Mouse (Mus musculus) layer of hippocampus, adult 8-10 months (tissue): ENCODE measurements around the gene Ccdc163. TPM values are rescaled to one million over a fixed set of nuclear protein-coding genes. Genes with fewer than 3 reads are reported as not detected.

Source experiments
- DNase-seq, 2 experiments: peaks; one replicate each; pipeline ENCODE4 v3.0.0; 2022; ENCODE audit warnings: low spot score in 2 of 2
- total RNA-seq, 4 experiments: library from RNA; stranded (reverse); gene quantifications; 2 replicates each; pipeline ENCODE4 v1.2.4; 2022

Ccdc163 gene
- total RNA-seq, 4 experiments from 2014 or later: 4.9 to 8.9 (median 6.2) TPM

GRCm38 (mm10) chr4:116776391-116776790 lies 68.1 kb downstream of the Ccdc163 start:
- no peak for DNase-seq

DNA sequence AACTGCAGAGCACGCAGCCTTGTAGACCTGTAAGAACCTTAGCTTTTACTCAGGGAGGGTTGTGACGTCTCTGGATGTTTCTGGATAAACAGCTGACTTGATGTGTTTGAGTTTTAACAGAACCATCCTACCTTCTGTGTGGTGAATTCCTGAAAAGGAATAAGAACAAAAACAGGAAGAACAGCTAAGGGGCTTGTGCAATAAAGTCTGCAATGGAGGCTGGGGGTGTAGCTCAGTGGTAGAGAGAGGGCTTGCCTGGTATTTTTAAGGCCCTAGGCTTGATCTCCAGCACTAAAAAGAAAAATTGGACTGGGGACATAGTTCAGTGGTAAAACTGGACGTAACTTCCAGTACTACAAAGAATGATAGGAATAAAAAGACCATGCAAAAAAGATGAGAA lies 68.8 kb downstream of the Ccdc163 start:
- DNase-seq: no peak

DNA sequence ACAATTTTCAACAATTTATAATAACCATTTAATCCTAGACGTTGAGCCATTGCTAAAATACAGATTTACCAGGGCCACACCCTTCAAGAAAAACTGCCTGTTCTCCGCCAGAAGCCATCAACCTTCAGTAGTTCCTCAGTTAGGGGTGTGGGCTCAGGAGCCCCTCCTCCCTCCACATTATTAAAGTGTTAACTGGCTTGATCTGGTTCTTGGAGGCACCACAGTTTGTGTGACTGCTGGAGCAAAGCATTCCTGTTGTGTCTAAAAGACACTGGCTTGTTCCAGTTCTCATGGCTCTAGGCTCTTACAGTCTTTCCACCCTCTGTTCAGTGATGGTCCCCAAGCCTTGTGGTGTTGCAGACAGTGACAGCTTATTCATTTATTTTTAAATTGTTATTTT lies 72.2 kb downstream of the Ccdc163 start:
- DNase-seq: no peak

- no peak for DNase-seq
These were observed 73.1 kb downstream of the Ccdc163 start for GRCm38 (mm10) chr4:116781366-116781765.

GRCm38 (mm10) chr4:116782171-116782570 lies 73.9 kb downstream of the Ccdc163 start:
- no peak for DNase-seq

DNA sequence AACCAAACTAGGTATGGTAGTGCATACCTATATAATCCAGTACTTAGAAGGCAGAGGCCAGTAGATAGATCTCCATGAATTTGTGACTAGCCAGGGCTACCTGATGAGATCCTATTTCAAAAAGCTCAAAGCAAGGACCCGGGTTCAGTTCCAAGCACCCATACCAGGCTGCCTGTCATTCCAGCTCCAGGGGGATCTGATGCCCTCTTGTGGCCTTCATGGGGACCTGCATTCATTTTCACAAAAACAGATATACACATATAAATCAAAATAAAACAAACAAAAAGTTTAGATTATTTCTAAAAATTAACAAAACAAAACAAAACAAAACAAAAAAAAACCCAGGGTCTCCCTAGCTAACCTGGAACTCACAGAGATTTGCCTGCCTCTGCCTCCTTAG lies 78.3 kb downstream of the Ccdc163 start:
- DNase-seq: no peak

GRCm38 (mm10) chr4:116787985-116788760 lies 79.9 kb downstream of the Ccdc163 start:
- DNase-seq: no peak

DNA sequence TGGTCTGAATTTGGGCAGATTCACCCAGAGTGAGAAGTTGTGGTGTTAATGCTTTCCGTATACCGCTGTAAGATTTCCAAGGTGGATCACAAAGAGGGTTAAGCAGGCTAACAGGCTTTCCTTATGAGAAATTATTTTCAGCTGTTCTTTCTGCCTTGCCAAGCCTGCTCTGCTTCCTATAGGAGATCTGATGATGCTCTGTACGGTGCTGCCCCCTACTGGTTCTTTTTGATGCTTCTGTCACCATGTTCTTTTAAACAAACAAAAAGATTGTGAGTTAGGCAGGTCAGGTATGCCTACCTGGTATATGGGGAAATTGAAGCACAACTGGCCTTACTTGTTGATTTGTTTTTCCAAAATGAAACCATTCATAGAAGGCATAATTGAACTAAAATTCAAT lies 80.6 kb downstream of the Ccdc163 start:
- DNase-seq: peak; percentile 69 to 90

GRCm38 (mm10) chr4:116792453-116792852 lies 84.1 kb downstream of the Ccdc163 start:
- no peak for DNase-seq

DNA sequence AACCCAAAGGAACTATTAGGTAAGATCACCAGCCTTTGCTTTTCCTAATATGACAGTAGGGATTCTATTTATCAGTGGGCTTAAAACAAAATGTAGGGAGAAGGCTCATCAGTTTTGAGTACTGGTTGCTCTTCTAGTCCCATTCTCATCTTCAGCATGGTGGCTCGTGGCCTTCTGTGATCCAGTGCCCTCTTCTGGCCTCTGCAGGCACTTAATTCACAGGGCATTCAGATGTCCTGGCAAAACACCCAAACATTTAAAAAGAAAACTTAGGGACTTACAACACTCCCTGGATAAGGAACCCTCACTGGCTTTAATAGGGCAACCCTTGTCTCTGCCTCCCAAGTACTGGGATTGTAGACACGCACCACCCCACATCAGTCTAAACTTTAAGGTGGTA lies 86.0 kb downstream of the Ccdc163 start:
- no peak for DNase-seq

- no peak for DNase-seq
These were observed 88.3 kb downstream of the Ccdc163 start for GRCm38 (mm10) chr4:116796442-116797110.

DNA sequence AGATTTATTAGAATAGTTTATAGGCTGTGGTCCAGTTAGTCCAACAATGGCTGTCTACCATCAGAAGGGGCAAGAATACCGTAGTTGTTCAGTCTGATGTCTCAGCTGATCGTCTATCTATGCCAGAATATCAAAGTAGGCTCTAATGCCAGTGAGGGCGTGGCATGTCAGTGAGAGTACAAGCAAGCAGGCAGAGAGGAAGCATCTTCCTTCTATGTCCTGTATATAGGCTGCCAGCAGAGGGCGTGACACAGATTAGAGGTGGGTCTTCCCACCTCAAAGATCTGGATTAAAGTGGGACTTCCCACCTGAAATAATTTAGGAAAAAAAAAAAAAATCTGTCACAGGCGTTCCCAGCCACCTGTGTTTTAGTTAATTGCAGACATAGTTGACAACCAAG lies 91.6 kb downstream of the Ccdc163 start:
- DNase-seq: no peak

Other genes starting within 250 kb of the Ccdc163 start
- 100 to 1,000 TPM in 2 of 4 experiments, 10 to 100 TPM in 2; 80.6 to 106 (median 96.1) TPM for gene Mast2, start 244.3 kb upstream of the Ccdc163 start, total RNA-seq
- gene Ipp, start 201.0 kb upstream of the Ccdc163 start, total RNA-seq: 10 to 100 TPM; 18.1 to 19.8 (median 19.0) TPM
- 10 to 100 TPM; 10.1 to 15.6 (median 14.4) TPM for gene Tmem69, start 152.6 kb upstream of the Ccdc163 start, total RNA-seq
- gene Gpbp1l1, start 150.9 kb upstream of the Ccdc163 start, total RNA-seq: 10 to 100 TPM; 44.5 to 56.0 (median 50.0) TPM
- 1 to 10 TPM; 4.7 to 7.1 (median 5.7) TPM for gene Ccdc17, start 111.9 kb upstream of the Ccdc163 start, total RNA-seq
- 10 to 100 TPM; 21.4 to 36.0 (median 28.5) TPM for gene Nasp, start 80.6 kb upstream of the Ccdc163 start, total RNA-seq
- 100 to 1,000 TPM; 403 to 423 (median 409) TPM for gene Akr1a1, start 56.8 kb upstream of the Ccdc163 start, total RNA-seq
- 100 to 1,000 TPM; 181 to 205 (median 195) TPM for gene Prdx1, start 23.0 kb upstream of the Ccdc163 start, total RNA-seq
- gene Mmachc, start 103 bp upstream of the Ccdc163 start, total RNA-seq: 10 to 100 TPM; 15.4 to 20.4 (median 17.5) TPM
- 1 to 10 TPM; 4.1 to 5.9 (median 4.7) TPM for gene Tesk2, start 12.4 kb downstream of the Ccdc163 start, total RNA-seq
- 10 to 100 TPM; 11.3 to 16.1 (median 14.0) TPM for gene Toe1, start 99.1 kb downstream of the Ccdc163 start, total RNA-seq
- 1 to 10 TPM; 2.0 to 4.9 (median 2.9) TPM for gene Mutyh, start 99.2 kb downstream of the Ccdc163 start, total RNA-seq
- gene Hpdl, start 113.2 kb downstream of the Ccdc163 start, total RNA-seq: 1 to 10 TPM; 3.1 to 5.5 (median 5.2) TPM
- gene Zswim5, start 168.9 kb downstream of the Ccdc163 start, total RNA-seq: 10 to 100 TPM; 14.5 to 17.4 (median 16.1) TPM